Mouse (Mus musculus): ENCODE measurements around the gene Inpp5k.

Inpp5k gene

DNA sequence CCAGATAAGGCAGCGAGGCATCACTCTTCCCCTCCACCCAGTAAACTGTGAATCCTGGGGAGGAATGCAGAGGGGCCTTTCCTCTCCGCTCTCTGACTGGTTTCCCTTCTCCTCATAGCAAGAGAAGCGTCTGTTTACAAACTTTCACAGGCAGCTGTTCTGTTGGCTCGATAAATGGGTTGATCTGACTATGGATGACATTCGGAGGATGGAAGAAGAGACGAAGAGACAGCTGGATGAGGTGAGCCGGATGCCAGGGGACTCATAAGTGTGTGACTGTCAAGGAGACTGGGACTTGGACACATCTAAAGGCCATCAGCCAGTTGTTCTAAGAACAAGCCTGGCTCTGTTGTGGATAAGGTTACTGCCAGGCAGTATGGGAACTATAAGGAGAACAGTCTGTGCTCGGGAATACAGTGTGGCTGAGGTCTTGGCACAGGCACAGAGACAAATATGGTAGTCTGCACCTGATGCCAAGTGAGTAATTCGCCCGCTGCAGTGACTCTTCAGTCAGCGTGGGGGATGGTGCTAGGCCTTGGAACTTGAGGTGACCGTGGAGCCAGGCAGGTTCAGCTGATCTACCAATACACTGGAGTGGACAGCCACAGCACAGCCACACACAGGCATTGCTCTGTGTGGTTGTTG is 10.5 kb upstream of the Inpp5k start:
- DNase-seq (ENCODE audit: low spot score): no peak

DNA sequence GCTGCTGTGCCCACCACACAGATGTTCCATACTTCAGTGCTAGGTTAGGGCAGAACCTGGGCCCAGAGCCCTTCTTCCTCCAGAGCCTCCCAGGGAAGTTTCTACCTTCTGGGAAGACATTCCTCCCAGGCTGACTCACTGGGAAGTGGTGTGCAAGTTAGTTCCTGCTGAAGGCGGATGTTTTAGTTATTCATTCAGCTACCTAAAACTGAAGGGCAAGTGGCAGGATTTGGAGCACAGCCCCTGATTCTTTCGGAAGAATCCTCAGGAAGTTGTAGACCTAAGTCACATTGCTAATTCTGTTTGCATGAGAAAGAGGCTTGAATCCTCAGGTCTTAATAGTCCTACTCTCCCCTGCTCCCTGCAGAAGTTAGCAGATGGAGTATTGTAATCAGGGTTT is 9.4 kb upstream of the Inpp5k start:
- DNase-seq (ENCODE audit: low spot score): no peak

DNA sequence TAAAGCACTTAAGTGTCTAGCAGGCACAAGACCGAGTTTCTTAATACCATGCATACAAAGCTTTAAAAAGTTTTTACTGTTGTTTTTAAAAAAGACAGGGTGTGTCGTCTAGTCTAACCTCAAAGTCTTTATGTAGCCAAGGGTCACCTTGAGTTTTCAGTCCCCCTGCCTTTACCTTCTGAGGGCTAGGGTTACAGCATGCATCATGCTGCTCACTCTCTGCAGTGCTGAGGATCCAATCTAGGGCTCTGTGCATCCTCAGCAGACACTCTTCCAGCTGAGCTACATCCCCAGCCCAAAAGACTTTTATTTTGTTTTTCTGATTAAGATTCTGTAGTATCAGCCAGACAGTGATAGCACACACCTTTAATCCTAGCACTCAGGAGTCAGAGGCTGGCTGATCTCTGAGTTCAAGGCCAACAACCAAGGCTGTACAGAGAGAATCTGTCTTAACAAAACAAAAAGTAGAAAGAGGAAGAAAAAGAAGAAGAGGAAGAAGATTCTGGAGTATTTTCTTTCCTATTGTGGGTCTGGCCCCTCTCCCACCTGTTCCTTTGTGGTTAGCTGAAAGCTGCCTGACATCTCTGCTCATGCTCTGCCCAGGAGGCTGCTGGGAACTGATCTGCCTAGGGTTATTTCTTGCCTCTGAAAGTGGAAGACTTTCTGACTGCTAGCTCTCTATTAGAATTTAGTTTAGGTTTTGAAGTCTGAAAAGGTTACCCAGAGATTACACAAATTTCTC is 8.0 kb upstream of the Inpp5k start:
- no peak for DNase-seq (ENCODE audit: low spot score)

DNA sequence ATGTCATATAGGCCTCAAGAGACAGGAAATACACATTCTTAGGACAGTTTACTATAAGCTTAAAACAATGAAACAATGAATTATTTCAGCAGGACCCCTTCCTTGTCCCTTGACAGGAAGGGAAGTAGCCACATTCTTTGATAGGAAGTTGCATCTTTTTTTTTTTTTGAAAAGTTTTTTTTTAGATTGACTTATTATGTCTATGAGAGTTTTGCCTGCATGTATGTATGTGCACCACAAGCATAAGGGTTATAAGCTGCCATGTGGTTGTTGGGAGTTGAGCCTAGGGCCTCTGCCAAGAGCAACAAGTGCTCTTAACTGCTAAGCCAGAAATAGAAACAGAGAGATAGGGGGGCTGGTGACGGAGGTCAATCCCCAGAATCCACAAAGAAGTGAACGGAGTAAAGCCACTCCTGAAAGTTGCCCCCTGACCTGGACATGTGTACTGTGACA is 6.7 kb upstream of the Inpp5k start:
- DNase-seq (ENCODE audit: low spot score): no peak

DNA sequence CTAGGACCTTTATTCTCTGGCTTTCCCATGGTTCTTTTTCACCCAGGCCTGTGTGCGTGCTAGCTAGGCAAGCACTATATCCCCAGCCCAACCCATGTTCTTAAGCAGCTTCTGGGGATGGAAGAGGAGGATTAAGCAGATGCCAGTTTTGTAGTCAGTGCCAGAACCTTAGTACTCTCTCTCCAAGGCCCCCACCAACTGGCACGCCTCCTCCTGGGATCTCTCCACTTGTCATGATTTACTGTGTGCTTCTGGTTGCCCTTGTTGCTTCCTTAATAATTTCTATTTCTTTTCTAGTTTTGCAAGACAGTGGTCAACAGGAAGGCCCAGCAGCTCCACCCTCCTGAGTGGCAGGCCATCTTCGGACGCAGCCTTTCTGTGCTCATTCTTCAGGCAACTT is 5.0 kb upstream of the Inpp5k start:
- no peak for DNase-seq (ENCODE audit: low spot score)

DNA sequence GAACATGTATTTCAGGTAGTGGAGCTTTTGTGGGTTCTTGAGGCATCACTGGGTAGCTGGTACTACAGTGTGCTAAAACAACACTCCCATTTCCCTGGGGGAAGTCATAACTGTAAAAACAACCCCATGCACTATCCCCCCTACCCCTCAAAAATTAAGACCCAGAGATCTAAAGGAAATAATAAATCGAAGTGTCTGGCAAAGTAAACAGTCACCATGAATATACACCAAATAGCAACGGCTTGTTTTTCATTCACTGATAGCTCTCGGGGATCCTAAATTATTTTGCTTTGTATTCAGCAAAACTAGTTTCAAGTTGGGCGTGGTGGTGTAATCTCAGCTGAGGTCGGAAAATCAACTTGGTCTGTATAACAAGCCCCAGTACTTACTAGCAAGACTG is 690 bp upstream of the Inpp5k start:
- no peak for DNase-seq (ENCODE audit: low spot score)

DNA sequence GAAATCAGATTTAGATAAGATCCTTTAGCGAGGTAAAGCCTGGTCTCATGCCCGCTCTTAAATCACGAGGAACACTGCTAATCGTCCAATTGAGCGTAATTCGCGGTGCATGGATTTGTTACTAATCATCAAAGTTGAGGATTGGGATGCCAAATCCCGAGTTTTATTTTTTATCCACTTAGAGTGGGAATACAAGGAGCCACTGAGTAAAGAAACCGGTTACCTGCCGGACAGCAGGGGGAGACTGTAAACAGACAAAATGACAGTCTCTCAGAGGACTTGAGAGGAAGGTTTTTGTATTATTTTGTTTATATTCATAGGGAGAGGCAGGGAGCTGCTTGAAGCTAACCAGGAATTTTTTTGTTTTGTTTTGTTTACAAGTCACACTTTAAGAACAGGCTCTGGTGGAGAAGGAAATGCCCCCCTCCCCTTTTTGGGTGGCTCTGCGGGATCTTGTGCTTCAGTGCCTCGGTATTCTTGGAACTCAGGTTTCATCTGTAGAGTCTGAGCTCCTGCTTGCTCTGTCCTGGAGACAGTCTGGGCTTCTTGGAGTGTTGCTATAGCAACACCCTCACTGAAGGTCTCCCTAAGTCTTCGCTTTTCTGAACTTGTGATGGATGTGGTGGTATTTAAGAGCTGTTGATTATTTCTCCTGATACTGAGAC is 905 bp downstream of the Inpp5k start:
- DNase-seq (ENCODE audit: low spot score): peak; percentile 43

DNA sequence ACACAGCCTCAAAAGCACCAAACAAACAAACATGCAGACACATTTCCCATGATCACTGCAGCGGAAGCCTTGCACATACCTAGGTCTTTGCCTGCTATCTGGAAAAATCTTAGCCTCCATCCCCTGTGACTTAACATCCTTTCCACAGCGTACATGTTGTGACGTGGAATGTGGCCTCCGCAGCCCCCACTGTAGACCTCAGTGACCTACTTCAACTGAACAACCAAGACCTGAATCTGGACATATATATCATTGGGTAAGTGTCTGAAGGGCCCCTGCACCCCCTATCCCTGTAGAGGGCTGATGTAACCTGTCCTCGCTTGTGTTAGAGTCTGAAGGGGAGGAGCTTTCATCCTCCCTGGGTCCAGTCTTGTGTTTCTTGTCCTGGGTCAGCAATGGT is 2.1 kb downstream of the Inpp5k start:
- DNase-seq (ENCODE audit: low spot score): no peak

DNA sequence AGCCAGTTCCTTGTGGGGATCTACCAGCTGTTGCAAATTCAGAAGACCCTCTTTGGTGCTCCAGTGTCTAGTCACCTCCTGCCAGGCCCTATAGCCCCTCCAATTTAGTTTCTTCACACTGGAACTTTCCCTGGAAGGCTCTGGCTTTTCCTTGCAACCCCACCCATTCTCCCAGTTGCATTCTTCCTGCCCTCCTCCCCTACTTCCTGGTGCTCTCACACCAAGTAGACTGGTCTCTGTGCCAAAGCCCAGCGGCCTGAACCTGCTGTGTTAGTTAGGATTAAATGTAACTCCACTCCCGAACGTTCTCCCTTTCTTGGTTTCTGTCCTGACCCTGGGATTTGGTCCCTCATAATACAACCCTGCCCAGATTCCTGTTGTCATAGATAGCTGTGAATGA is 4.0 kb downstream of the Inpp5k start:
- DNase-seq (ENCODE audit: low spot score): no peak

DNA sequence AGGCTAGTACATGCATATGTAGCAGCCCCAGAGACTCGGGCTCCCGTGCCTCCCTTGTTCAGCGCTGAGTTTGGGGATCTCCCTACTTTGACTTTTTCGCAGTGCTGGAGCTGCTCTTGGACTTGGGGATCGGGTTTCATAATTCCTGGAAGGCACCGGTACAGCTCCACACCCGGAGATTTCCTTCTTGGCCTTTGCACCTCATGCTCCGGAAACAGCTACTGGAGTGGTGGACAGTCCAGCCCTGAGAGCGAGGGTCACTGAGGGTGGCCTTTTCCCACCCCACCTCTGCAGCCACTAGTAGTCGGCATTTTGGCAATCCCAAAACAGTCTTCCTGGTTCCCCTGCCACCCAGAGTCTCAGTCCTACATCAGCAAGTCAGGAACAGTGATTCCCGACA is 4.5 kb downstream of the Inpp5k start:
- DNase-seq (ENCODE audit: low spot score): no peak

DNA sequence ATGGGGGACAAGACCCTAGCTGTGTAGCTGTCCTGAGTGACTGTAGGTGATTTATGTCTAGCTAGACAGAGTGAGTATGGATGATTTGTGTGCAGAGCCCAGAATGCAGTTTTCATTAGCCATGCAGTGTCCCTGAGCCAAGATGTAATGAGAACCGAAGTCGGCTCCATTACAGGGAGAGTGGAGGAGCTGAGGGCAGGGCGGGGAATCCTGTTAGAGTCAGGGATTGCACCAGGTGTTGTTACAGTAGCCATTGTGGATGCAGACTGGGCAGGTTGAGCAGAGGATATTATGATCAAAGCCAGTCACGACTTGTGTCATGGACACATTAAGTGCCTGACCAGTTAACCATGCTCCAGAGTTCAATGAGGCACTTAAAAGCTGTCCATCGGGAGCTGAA is 12.5 kb downstream of the Inpp5k start:
- no peak for DNase-seq (ENCODE audit: low spot score)

DNA sequence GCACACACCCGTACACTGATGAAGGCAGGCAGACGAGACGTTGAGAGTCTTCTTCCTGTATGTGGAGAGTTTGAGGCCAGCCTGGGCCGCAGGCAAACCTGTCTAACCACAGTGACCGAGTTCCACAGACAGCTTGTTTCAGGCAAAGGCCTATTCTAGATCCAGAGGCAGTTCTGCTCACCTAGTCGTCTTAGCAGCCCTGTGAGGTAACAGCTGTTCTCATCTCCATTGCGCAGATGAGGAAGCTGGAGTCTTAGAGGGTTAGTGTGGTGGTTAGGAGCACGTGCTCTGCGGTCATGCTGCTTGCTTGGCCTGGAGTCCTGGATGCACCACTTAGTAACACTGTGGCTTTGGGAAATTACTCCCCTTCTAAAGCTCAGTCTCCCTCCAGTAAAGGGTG is 13.9 kb downstream of the Inpp5k start:
- no peak for DNase-seq (ENCODE audit: low spot score)

DNA sequence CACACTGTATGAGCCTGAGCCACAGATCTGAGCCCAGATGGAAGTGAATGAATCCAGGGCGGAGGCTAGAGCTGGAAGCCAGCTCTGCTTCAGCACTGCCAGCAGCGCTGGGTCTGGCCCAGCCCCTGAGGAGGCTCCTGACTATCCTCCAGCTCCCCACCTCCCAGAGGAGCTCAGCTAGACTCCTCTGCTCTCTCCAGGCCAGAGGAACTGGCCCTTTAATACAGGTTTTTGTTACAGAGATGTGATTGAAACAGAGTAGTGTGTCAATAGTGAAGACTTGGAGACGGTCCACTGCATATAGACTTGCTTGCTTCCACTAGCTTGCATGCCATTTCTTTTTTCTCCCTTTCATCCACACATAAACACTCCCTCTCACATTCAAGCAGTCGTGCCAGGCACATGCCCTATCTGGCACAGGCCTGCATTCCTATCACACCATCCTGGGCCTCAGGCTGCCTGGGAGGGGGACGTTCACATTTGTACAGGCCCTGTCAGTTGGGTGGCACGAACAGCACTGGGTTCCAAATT is 17.0 kb downstream of the Inpp5k start:
- no peak for DNase-seq (ENCODE audit: low spot score)

DNA sequence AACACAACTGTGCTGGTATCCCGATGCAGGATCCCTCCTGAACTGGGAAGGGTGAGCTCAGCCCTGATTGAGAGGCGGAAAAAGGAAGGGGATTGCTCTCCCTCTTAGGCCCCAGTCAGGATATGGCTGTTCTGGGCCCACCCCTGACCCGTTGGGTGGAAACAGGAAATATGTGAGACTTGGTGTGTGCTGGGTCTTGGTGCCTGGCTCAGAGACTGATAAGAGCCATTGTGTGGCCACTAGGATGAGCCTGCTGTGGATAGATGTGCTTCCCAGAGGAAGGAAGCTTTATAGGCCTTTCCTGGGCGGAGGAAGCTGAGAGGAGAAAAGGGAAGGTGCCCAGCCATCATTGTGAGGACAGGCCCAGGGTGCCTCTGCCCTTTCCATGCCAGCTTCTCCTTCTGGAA is 18.4 kb downstream of the Inpp5k start:
- DNase-seq (ENCODE audit: low spot score): no peak

DNA sequence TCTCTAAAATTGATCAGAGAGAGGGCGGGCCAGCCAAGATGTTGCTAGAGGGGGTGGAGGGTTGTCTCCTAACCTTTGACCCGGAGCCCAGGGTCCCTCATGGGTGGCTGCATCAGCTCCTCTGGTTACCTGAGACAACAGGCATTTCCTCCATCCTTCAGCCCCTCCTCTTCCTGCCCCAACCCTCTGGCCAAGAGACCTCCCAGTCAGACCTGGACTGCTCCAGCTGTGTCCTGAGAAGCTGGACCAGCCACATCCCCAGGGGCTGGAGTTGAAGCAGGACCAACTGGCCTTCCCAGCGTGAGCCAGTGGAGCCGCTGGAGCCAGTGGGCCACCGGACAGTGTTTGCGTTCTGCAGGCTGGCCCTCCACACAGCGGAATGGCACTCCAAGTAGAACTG is 19.5 kb downstream of the Inpp5k start, which contains the start of gene Myo1c:
Gene Myo1c, plus strand, starts transcription at position 194 of the 400 bp plus-strand sequence.
- no peak for DNase-seq (ENCODE audit: low spot score)

DNA sequence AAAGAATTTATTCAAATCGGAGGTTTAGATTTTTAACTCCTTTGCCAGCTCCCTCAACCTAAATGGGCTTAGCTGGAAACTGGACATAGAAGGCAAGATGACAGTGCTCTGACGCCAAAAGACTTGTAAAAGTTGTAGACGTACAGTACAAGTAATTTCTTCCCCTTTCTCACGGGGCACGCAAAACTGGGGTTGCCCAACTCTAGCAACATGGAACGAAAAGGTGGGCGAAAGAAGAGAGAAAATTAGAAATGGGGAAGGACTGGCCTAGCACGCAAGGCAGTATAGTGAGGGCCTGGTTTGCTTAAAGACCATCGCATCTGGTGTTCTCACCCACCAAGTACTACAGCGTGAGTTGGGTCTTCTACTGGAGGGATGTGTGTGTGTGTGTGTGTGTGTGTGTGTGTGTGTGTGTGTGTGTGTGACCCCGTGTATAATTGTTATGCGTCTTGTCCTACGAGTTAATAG is 20.2 kb downstream of the Inpp5k start:
- DNase-seq (ENCODE audit: low spot score): no peak

DNA sequence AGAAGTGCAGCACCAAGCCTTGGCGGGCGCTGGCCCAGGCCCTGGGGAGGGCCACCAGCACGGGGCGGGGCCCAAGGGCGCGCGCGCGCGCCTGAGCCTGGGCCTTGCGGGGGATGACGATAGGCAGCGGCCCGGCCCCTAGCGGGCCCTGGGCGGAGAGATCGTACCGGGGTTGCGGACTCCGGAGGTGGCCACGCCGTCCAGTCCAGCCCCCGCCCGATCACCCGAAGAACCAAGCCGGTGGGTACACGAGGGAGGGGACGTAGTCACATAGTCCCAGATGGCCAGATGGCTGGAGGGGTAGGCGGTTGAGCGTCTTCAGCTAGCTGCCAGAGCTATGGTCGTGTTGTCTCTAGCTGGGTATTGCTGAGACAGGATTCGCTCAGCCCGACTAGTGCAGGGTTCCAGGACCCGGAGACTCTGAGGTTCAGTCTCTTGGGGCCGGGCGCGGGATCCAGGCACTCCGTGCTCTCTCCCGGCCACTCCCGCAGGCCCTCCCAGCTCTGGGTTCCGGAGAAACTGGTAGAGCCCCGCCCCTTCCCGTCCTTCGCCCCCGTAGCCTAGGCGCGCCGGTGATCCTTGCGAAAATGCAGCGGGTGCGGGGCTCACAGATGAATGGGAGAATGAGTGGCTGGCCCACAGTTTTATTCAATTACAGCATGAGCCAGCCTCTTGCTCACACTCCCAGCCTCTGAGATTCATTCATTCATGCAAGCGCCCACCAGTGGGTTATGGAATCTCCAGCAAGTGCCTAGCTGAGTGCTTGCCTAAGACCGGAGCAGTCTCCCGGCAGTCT is 20.8 kb downstream of the Inpp5k start:
- peak; percentile 84 for DNase-seq (ENCODE audit: low spot score)

DNA sequence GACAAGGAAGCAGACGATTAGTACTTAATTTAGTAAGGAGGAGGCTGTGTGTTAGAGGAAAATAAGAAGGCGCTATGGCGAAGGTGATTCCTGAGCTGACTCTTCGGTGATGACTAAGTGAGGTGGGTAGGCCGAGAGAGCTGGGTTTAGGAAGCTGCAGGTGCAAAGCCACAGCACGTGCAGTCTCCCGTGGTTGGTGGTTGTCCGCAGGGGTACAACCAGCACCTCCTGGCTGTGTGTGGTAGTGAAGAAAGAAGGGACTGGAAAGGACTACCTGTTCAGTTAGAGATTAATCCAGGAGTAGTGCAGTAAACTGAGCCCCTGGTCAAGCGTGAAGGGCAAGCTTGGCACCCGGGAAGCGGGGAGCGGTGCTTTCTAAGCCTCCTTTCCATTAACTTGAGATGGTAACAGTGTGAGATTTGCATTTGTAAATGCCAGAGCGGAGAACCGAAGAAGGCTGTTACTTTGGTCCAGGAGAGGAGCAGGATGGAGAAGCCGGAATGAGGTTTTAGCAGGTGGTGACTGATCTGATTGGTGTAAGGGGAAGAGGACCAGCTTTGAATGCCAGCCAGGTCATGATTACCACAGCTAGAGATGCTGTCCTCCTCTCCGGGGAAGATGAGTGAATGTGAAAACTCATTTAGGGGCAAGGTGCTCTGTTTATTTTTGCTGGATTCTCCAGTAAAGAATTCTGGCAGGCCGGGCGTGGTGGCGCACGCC is 21.6 kb downstream of the Inpp5k start:
- DNase-seq (ENCODE audit: low spot score): no peak

DNA sequence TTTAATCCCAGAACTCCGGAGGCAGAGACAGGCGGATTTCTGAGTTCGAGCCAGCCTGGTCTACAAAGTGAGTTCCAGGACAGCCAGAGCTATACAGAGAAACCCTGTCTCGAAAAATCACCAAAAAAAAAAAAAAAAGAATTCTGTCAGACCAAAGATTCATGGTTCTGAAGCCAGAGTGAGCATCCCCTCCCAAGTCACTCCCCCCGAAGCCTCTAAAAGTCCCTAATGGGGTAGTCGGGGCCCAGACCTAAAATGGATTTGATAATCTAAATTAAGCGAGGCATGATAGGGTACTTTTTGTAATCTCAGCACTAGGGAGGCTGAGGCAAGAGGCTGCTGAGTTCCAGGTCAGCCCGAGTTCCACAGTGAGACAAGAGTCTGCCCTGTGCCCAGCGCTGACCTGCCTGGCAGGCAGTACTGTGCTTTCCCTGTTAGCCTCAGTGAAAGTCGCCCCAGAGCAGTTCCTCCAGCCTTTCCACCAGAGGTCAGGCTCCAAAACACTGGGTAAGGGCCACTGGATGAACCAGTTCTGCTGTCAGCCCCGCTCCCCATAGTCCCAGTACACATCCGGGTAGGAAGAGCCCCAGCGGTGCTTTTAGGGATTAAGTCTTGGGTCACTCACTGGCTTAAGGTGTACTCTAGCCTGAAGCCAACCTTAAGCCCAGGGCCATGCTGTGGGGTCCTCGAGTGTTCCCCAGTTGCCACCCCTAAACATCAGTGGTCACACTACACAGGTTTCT is 22.3 kb downstream of the Inpp5k start:
- no peak for DNase-seq (ENCODE audit: low spot score)

DNA sequence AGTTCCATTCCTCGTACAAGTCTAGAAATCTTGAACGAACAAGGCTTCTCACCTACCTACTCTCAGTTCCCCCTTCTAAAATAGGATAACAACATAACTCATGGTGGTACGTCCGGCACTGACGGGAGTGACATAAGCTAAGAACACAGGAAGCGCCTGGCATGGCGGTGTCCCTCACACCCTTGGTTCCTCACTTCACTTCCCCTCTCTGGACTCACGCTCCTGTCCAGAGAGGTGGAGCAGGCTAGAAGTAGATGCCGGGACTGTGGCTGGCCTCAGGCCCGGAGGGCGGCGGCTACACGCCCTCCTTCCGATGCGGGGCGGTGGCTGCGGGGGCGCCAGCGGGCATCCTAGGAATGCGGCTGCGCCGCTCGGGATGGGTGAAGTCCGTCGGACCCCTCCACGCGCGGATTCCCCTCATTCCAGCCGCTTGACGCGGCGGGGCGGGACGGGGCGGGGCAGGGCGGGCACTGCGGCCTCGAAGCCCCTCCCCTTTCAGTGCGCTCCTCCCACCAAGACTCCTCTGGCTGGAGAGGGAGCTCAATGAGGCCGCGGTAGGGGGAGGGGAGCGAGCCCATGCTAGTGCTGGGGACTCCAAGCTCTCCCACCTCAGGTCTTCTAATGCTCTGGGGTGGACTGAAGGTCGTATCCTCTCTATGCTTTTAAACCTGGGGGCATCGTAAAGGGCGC is 23.1 kb downstream of the Inpp5k start:
- peak; percentile 92 for DNase-seq (ENCODE audit: low spot score)

Measured in testis, postnatal 10 days (tissue).